Mouse (Mus musculus) central nervous system, embryonic 11.5 days (tissue): Measurements from ENCODE around the gene 4930502E18Rik. TPM values are rescaled to one million over a fixed set of nuclear protein-coding genes. Genes with fewer than 3 reads are reported as not detected.

Experiments used
- polyA plus RNA-seq: library from polyadenylated mRNA; depleted of rRNA; stranded (reverse); fragments of >200 nt; gene quantifications from 2 replicates; pipeline ENCODE4 v1.2.3, GENCODE M21; 2012; rRNA removed

4930502E18Rik gene
- polyA plus RNA-seq, result 0.05 and 0.29 TPM in 2 replicates

GRCm38 (mm10) chrX:53724596-53724995 is at the start of gene 4930502E18Rik:
Gene 4930502E18Rik (plus strand): TSS chrX:53724826.

DNA sequence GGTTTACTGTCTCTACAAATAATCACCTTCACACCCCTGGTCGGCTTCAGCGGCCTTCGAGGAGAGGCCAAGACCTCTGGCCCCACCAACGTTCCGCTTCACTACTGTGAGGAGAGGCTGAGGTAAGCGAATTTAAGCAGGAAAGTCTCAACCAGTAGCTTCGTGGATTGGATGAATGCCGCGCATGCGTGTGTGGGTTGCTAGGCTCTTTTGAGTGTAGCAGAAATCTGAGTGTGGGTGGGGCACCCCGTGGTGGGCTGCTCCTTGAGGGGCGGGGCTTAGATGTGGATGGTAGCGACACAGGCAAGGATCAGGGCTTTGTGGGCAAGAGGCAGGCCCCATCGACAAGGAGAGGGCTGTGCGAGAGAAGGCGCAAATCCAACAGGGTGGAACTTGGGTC is 33.1 kb downstream of the 4930502E18Rik start, which contains the start of gene 1700013H16Rik:
TSS of gene 1700013H16Rik (minus strand) at position 96 of the 400 bp plus-strand sequence.

DNA sequence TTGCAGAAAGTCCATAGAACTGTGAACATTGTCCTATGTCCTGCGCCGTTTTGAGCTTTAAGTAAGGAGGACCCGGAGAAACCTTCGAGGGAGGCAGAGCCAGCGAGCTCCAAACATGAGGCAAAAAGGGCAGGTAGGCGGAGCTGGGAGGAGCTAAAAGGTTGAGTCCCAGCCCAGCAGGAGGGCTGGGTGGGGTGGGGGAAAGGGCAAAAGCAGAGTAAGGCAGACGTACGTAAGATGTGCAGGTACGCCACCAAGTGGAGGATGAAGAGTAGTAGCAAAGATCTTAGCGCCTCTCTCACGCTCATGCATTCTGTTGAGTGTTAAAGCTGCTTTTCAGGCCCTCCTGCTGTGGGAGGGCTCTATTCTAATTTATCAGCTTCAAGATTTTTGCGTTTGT is 51.6 kb downstream of the 4930502E18Rik start, which contains the start of gene Zfp36l3:
TSS of gene Zfp36l3 (minus strand) at position 119 of the 400 bp plus-strand sequence.

Other genes with a start within 250 kb of the 4930502E18Rik start
- gene Rtl8c, start 116.8 kb upstream of the 4930502E18Rik start, polyA plus RNA-seq, result 49.4 and 58.3 TPM in 2 replicates
- not detected in 2 replicates for gene Gm14597, start 115.8 kb upstream of the 4930502E18Rik start, polyA plus RNA-seq
- 64.2 and 87.7 TPM in 2 replicates for gene Rtl8a, start 81.1 kb upstream of the 4930502E18Rik start, polyA plus RNA-seq
- 62.6 and 102 TPM in 2 replicates for gene Rtl8b, start 54.4 kb upstream of the 4930502E18Rik start, polyA plus RNA-seq
- not detected in 2 replicates for gene 1700013H16Rik, start 33.0 kb downstream of the 4930502E18Rik start, polyA plus RNA-seq
- gene Zfp36l3, start 51.6 kb downstream of the 4930502E18Rik start, polyA plus RNA-seq, result 0.09 TPM in 1 of 2 replicates, not detected in the other
- 1.1 TPM in 2 replicates for gene Xlr, start 72.9 kb downstream of the 4930502E18Rik start, polyA plus RNA-seq